Mouse (Mus musculus) layer of hippocampus, adult 2 months (tissue): ENCODE results near the gene Ints6l. TPM values are rescaled to one million over a fixed set of nuclear protein-coding genes. Genes with fewer than 3 reads are reported as not detected.

Experiments
- DNase-seq, 2 experiments: peaks; one replicate each; pipeline ENCODE4 v3.0.0; 2022; ENCODE audit warnings: low spot score in 2 of 2
- H3K27ac ChIP-seq: fragments of 200-600 bp; 2 replicates; pipeline ENCODE4 v1.8.1; 2022
- H3K4me3 ChIP-seq: fragments of 200-600 bp; 2 replicates; pipeline ENCODE4 v1.8.1; 2022; ENCODE audit warnings: mild to moderate bottlenecking
- CTCF ChIP-seq: fragments of 200-600 bp; conservative IDR thresholded peaks from 2 replicates; pipeline ENCODE4 v1.8.1; 2022; ENCODE audit warnings: antibody characterized with exemption, mild to moderate bottlenecking, moderate library complexity
- long read RNA-seq, 2 experiments: library from polyadenylated mRNA; stranded (forward); transcript quantifications; one replicate each; pipeline ENCODE4 v2.0.0; 2021; ENCODE audit warnings: borderline mapping rate in 2 of 2
- total RNA-seq, 2 experiments: library from RNA; stranded (reverse); gene quantifications; 2 replicates each; pipeline ENCODE4 v1.2.3; 2021

The Ints6l gene
- total RNA-seq = 10 to 100 TPM; 38.3 to 40.7 TPM
- long read RNA-seq, experiment 1, partial matches to known transcripts = 7 of 18 reads
- long read RNA-seq, experiment 1, other reads (novel, unspliced or antisense) = 7 of 18 reads
- long read RNA-seq, experiment 2, partial matches to known transcripts = 6 of 35 reads
- long read RNA-seq, experiment 2, other reads (novel, unspliced or antisense) = 25 of 35 reads

GRCm38 (mm10) chrX:56454671-56455371 is at the start of gene Ints6l:
Gene Ints6l, plus strand, starts transcription at chrX:56454857.
- peak; percentile 65 to 83 for DNase-seq
- peak within 1 kb of the TSS; percentile 73 for H3K4me3 ChIP-seq
- peak within 1 kb of the TSS; percentile 97 for H3K27ac ChIP-seq
- TF ChIP-seq CTCF = no peak

- TF ChIP-seq CTCF = no peak
- no peak for DNase-seq
- Histone ChIP-seq H3K27ac (no peak overlapping the region), H3K4me3 (no peak overlapping the region)
Observed at GRCm38 (mm10) chrX:56405482-56405881, 49.2 kb upstream of the Ints6l start.

- Histone ChIP-seq H3K27ac (no peak overlapping the region), H3K4me3 (no peak overlapping the region)
- DNase-seq = no peak
- TF ChIP-seq CTCF = no peak
Observed at GRCm38 (mm10) chrX:56406128-56406527, 48.5 kb upstream of the Ints6l start.

GRCm38 (mm10) chrX:56416277-56416676 is 38.4 kb upstream of the Ints6l start:
- TF ChIP-seq CTCF = no peak
- DNase-seq = no peak
- H3K27ac ChIP-seq = no peak overlapping the region
- H3K4me3 ChIP-seq = no peak overlapping the region

- H3K4me3 ChIP-seq = no peak overlapping the region
- no peak overlapping the region for H3K27ac ChIP-seq
- peak; percentile 37 for TF ChIP-seq CTCF
- DNase-seq = no peak
Observed at GRCm38 (mm10) chrX:56417541-56417940, 37.1 kb upstream of the Ints6l start.

GRCm38 (mm10) chrX:56430601-56431000 is 24.1 kb upstream of the Ints6l start:
- Histone ChIP-seq H3K27ac (no peak overlapping the region), H3K4me3 (no peak overlapping the region)
- no peak for DNase-seq
- peak; percentile 59 for TF ChIP-seq CTCF

- no peak for DNase-seq
- Histone ChIP-seq H3K4me3 (no peak overlapping the region), H3K27ac (peak overlapping the region; percentile 23; the same call in 1 of the 2 replicates)
- TF ChIP-seq CTCF = no peak
Observed at GRCm38 (mm10) chrX:56435758-56436283, 18.8 kb upstream of the Ints6l start.

- Histone ChIP-seq H3K27ac (no peak overlapping the region), H3K4me3 (no peak overlapping the region)
- TF ChIP-seq CTCF = no peak
- no peak for DNase-seq
Observed at GRCm38 (mm10) chrX:56446487-56447428, 7.9 kb upstream of the Ints6l start.

GRCm38 (mm10) chrX:56447524-56448015 is 7.1 kb upstream of the Ints6l start, which contains the start of gene Gm2174:
Gene Gm2174, plus strand, starts transcription at chrX:56447965.
- H3K4me3 ChIP-seq = no peak within 1 kb of the TSS
- H3K27ac ChIP-seq = no peak within 1 kb of the TSS
- DNase-seq = no peak
- TF ChIP-seq CTCF = no peak

- peak; percentile 53 for TF ChIP-seq CTCF
Observed at GRCm38 (mm10) chrX:56455372-56456246, 952 bp downstream of the Ints6l start.

GRCm38 (mm10) chrX:56456379-56456778 is 1.7 kb downstream of the Ints6l start:
- peak overlapping the region; percentile 97 for H3K27ac ChIP-seq
- DNase-seq = peak; percentile 2 to 10
- TF ChIP-seq CTCF = no peak
- H3K4me3 ChIP-seq = peak overlapping the region; percentile 73

More at GRCm38 (mm10) chrX:56455372-56456246, 952 bp downstream of the Ints6l start:
- peak; percentile 81 to 92 for DNase-seq
- Histone ChIP-seq H3K4me3 (peak overlapping the region; percentile 73), H3K27ac (peak overlapping the region; percentile 97)
